Mouse (Mus musculus): ENCODE results near the gene Fthl17b. TPM values are rescaled to one million over a fixed set of nuclear protein-coding genes. Genes with fewer than 3 reads are reported as not detected.

Fthl17b gene
- not detected for polyA plus RNA-seq (2017; shearing (Covaris generic))

DNA sequence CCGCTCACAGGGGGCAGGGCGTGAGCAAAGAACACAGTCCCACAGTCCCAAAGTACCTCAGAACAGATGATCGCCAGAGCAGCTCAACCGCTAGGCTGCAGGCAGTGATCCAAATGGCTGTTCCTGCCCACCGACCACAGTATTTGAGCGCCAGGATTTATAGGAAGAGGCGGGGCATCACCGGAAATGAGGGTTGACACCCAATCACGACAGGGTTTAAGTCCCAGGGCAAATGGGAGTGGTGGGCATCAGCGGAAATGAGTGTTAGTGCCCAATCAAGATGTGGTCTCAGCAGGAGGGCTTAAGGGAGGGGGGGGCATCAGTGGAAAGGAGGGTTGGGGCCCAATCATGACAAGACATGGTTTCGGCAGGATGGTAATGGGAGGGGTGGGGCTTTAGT is at the start of gene Fthl17b:
TSS of gene Fthl17b (minus strand) at position 101 of the 400 bp plus-strand sequence.

DNA sequence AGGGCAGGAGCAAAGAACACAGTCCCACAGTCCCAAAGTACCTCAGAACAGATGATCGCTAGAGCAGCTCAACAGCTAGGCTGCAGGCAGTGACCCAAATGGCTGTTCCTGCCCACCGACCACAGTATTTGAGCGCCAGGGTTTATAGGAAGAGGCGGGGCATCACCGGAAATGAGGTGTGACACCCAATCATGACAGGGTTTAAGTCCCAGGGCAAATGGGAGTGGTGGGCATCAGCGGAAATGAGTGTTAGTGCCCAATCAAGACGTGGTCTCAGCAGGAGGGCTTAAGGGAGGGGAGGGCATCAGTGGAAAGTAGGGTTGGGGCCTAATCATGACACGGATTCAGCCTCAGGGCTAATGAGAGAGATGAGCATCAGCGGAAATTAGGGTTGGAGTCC is 23.9 kb upstream of the Fthl17b start, which contains the start of gene Fthl17d:
TSS of gene Fthl17d (minus strand) at position 101 of the 400 bp plus-strand sequence.

DNA sequence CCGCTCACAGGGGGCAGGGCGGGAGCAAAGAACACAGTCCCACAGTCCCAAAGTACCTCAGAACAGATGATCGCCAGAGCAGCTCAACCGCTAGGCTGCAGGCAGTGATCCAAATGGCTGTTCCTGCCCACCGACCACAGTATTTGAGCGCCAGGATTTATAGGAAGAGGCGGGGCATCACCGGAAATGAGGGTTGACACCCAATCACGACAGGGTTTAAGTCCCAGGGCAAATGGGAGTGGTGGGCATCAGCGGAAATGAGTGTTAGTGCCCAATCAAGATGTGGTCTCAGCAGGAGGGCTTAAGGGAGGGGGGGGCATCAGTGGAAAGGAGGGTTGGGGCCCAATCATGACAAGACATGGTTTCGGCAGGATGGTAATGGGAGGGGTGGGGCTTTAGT is 13.7 kb upstream of the Fthl17b start, which contains the start of gene Fthl17c:
TSS of gene Fthl17c (minus strand) at position 101 of the 400 bp plus-strand sequence.

Other genes starting within 250 kb of the Fthl17b start
- gene Ssx9, start 214.5 kb downstream of the Fthl17b start, polyA plus RNA-seq (2017; shearing (Covaris generic)): not detected
- not detected for gene Ssxb5, start 159.3 kb downstream of the Fthl17b start, polyA plus RNA-seq (2017; shearing (Covaris generic))
- gene Gm6592, start 119.0 kb downstream of the Fthl17b start, polyA plus RNA-seq (2017; shearing (Covaris generic)): not detected
- not detected for gene Gm5751, start 88.7 kb downstream of the Fthl17b start, polyA plus RNA-seq (2017; shearing (Covaris generic))
- 0.33 TPM for gene B630019K06Rik, start 70.6 kb downstream of the Fthl17b start, polyA plus RNA-seq (2017; shearing (Covaris generic))
- gene Fthl17c, start 13.6 kb upstream of the Fthl17b start, polyA plus RNA-seq (2017; shearing (Covaris generic)): not detected
- not detected for gene Fthl17d, start 23.8 kb upstream of the Fthl17b start, polyA plus RNA-seq (2017; shearing (Covaris generic))
- not detected for gene Fthl17e, start 70.5 kb upstream of the Fthl17b start, polyA plus RNA-seq (2017; shearing (Covaris generic))
- gene Fthl17f, start 100.0 kb upstream of the Fthl17b start, polyA plus RNA-seq (2017; shearing (Covaris generic)): not detected
- not detected for gene 4930402K13Rik, start 141.6 kb upstream of the Fthl17b start, polyA plus RNA-seq (2017; shearing (Covaris generic))
- 0.43 TPM for gene Lancl3, start 236.9 kb upstream of the Fthl17b start, polyA plus RNA-seq (2017; shearing (Covaris generic))

Data from inflammation-experienced regulatory T-cells, adult 16 weeks (primary cell).